Mouse (Mus musculus): Measurements from ENCODE around the gene Metrn. TPM values are rescaled to one million over a fixed set of nuclear protein-coding genes. Genes with fewer than 3 reads are reported as not detected.
A peak's percentile ranks its signal among the peaks of the same experiment; 100 is the strongest.

The Metrn gene
- polyA plus RNA-seq, 1 experiment: 44.4 TPM

- H3K4me3 ChIP-seq: no peak overlapping the region
- H3K36me3 ChIP-seq (ENCODE audit: control insufficient read depth, insufficient read depth): no peaks in the 10 kb centered on the region
- TF ChIP-seq POLR2AphosphoS2 (IDR thresholded peaks at IDR 0.05; ENCODE audit: insufficient read length, low read depth) (no peak), E2F4 (IDR thresholded peaks at IDR 0.05; ENCODE audit: insufficient read depth) (no peak), CEBPB (IDR thresholded peaks at IDR 0.05; ENCODE audit: insufficient read depth, poor library complexity, severe bottlenecking) (no peak), POLR2A (IDR thresholded peaks at IDR 0.05; ENCODE audit: insufficient read length, low read depth) (no peak), MAX (IDR thresholded peaks at IDR 0.05; ENCODE audit: low read depth) (no peak), SRF (IDR thresholded peaks at IDR 0.05; ENCODE audit: control insufficient read depth, insufficient read length, low read depth) (no peak), MYOD1 (IDR thresholded peaks at IDR 0.05; ENCODE audit: control insufficient read depth in 1 of 3, insufficient read length in 2 of 3, low read depth in 2 of 3) (no peak), TCF3 (IDR thresholded peaks at IDR 0.05; ENCODE audit: insufficient read length, low read depth) (no peak), USF1 (IDR thresholded peaks at IDR 0.05; ENCODE audit: low read depth) (no peak), REST (IDR thresholded peaks at IDR 0.05; ENCODE audit: insufficient read depth, insufficient read length) (no peak), MYOG (IDR thresholded peaks at IDR 0.05; ENCODE audit: control insufficient read depth in 1 of 3, insufficient read depth in 1 of 3, insufficient read length in 2 of 3, low read depth in 2 of 3) (no peak), TCF12 (IDR thresholded peaks at IDR 0.05; ENCODE audit: insufficient read depth, poor library complexity, severe bottlenecking) (no peak)
- H3ac ChIP-seq (ENCODE audit: control insufficient read depth, insufficient read length): no peak overlapping the region
- no peaks in the 10 kb centered on the region for H3K27me3 ChIP-seq (ENCODE audit: control insufficient read depth, insufficient read depth, insufficient read length)
- H3K79me2 ChIP-seq (ENCODE audit: control insufficient read depth, insufficient read depth): no peaks in the 10 kb centered on the region
- no peak overlapping the region for H3K4me2 ChIP-seq (ENCODE audit: low read depth)
Observed at GRCm38 (mm10) chr17:25760148-25760547, 36.8 kb downstream of the Metrn start.

GRCm38 (mm10) chr17:25757691-25758090, 39.2 kb downstream of the Metrn start:
- Histone ChIP-seq H3K27me3 (ENCODE audit: control insufficient read depth, insufficient read depth, insufficient read length) (no peaks in the 10 kb centered on the region), H3ac (ENCODE audit: control insufficient read depth, insufficient read length) (no peak overlapping the region), H3K4me3 (no peak overlapping the region), H3K4me2 (ENCODE audit: low read depth) (peak overlapping the region; percentile 68), H3K79me2 (ENCODE audit: control insufficient read depth, insufficient read depth) (no peaks in the 10 kb centered on the region), H3K36me3 (ENCODE audit: control insufficient read depth, insufficient read depth) (no peaks in the 10 kb centered on the region)
- TF ChIP-seq TCF3 (IDR thresholded peaks at IDR 0.05; ENCODE audit: insufficient read length, low read depth) (no peak), CEBPB (IDR thresholded peaks at IDR 0.05; ENCODE audit: insufficient read depth, poor library complexity, severe bottlenecking) (no peak)

GRCm38 (mm10) chr17:25756378-25757242, 40.3 kb downstream of the Metrn start:
- no peaks in the 10 kb centered on the region for H3K27me3 ChIP-seq (ENCODE audit: control insufficient read depth, insufficient read depth, insufficient read length)
- no peaks in the 10 kb centered on the region for H3K79me2 ChIP-seq (ENCODE audit: control insufficient read depth, insufficient read depth)
- H3K4me2 ChIP-seq (ENCODE audit: low read depth): peak overlapping the region; percentile 68
- no peak overlapping the region for H3ac ChIP-seq (ENCODE audit: control insufficient read depth, insufficient read length)
- H3K36me3 ChIP-seq (ENCODE audit: control insufficient read depth, insufficient read depth): no peaks in the 10 kb centered on the region
- H3K4me3 ChIP-seq: no peak overlapping the region
- no peak for TF ChIP-seq POLR2AphosphoS2 (IDR thresholded peaks at IDR 0.05; ENCODE audit: insufficient read length, low read depth)
- TF ChIP-seq MYOG (IDR thresholded peaks at IDR 0.05; ENCODE audit: control insufficient read depth in 1 of 3, insufficient read depth in 1 of 3, insufficient read length in 2 of 3, low read depth in 2 of 3): peak in 1 of 3 experiments; percentile 62
- peak in 2 of 3 experiments; percentile 11 to 63 for TF ChIP-seq MYOD1 (IDR thresholded peaks at IDR 0.05; ENCODE audit: control insufficient read depth in 1 of 3, insufficient read length in 2 of 3, low read depth in 2 of 3)
- peak; percentile 38 for TF ChIP-seq USF1 (IDR thresholded peaks at IDR 0.05; ENCODE audit: low read depth)
- TF ChIP-seq CEBPB (IDR thresholded peaks at IDR 0.05; ENCODE audit: insufficient read depth, poor library complexity, severe bottlenecking): no peak
- no peak for TF ChIP-seq POLR2A (IDR thresholded peaks at IDR 0.05; ENCODE audit: insufficient read length, low read depth)
- TF ChIP-seq MAX (IDR thresholded peaks at IDR 0.05; ENCODE audit: low read depth): no peak

GRCm38 (mm10) chr17:25755627-25756377, 41.1 kb downstream of the Metrn start:
- TF ChIP-seq MYOG (IDR thresholded peaks at IDR 0.05; ENCODE audit: control insufficient read depth in 1 of 3, insufficient read depth in 1 of 3, insufficient read length in 2 of 3, low read depth in 2 of 3) (peak in 1 of 3 experiments; percentile 70), USF1 (IDR thresholded peaks at IDR 0.05; ENCODE audit: low read depth) (no peak), CEBPB (IDR thresholded peaks at IDR 0.05; ENCODE audit: insufficient read depth, poor library complexity, severe bottlenecking) (no peak), MAX (IDR thresholded peaks at IDR 0.05; ENCODE audit: low read depth) (no peak), E2F4 (IDR thresholded peaks at IDR 0.05; ENCODE audit: insufficient read depth) (no peak), REST (IDR thresholded peaks at IDR 0.05; ENCODE audit: insufficient read depth, insufficient read length) (no peak), SRF (IDR thresholded peaks at IDR 0.05; ENCODE audit: control insufficient read depth, insufficient read length, low read depth) (no peak), POLR2AphosphoS2 (IDR thresholded peaks at IDR 0.05; ENCODE audit: insufficient read length, low read depth) (no peak), TCF3 (IDR thresholded peaks at IDR 0.05; ENCODE audit: insufficient read length, low read depth) (no peak), TCF12 (IDR thresholded peaks at IDR 0.05; ENCODE audit: insufficient read depth, poor library complexity, severe bottlenecking) (no peak), POLR2A (IDR thresholded peaks at IDR 0.05; ENCODE audit: insufficient read length, low read depth) (no peak), MYOD1 (IDR thresholded peaks at IDR 0.05; ENCODE audit: control insufficient read depth in 1 of 3, insufficient read length in 2 of 3, low read depth in 2 of 3) (peak in 1 of 3 experiments; percentile 66)
- H3K27me3 ChIP-seq (ENCODE audit: control insufficient read depth, insufficient read depth, insufficient read length): no peaks in the 10 kb centered on the region
- no peak overlapping the region for H3ac ChIP-seq (ENCODE audit: control insufficient read depth, insufficient read length)
- no peak overlapping the region for H3K4me3 ChIP-seq
- H3K79me2 ChIP-seq (ENCODE audit: control insufficient read depth, insufficient read depth): no peaks in the 10 kb centered on the region
- peak overlapping the region; percentile 68 for H3K4me2 ChIP-seq (ENCODE audit: low read depth)
- no peaks in the 10 kb centered on the region for H3K36me3 ChIP-seq (ENCODE audit: control insufficient read depth, insufficient read depth)
